Mouse (Mus musculus): Measurements from ENCODE around the gene Uts2b.

DNA sequence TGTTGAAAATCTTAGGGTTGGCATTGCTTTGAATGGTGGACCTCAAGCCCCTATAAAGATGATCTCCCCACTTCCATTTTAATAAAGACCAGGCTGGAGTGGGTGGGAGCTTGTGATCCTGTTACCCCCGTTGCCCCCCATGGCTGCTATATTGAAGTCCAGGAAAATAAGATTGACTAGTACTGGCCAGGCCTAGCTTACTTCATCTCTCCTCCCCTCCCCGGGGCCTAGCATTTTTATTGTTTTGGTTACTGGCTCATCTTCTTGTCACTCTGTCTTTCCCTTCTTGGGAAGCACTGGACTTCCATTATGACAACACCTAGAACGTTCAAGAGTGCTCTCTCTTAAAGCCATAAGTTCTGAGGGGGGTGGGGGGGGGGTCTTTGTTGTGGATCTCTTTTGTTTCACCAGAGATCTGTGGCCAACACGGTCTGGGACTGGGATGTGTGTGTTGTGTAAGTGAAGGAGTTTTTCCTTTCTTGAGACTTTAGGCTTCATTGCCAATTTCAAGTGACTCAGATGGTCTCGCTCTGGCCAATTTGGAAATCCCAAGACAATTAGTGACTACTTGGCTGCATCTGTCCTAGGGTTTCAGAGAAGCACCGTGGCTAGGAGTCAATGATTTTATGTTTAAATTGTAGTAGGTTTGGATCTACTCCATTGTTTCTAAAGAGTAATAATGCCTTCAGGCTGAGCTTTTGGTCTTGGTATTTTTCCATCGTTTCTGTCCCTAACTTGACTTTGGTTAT is 19.7 kb upstream of the Uts2b start:
- TF ChIP-seq TCF12 (IDR thresholded peaks at IDR 0.05; ENCODE audit: low read depth, low read length) (no peak), POLR2A (IDR thresholded peaks at IDR 0.05; ENCODE audit: control insufficient read depth in 1 of 2, insufficient read depth in 1 of 2, low read depth in 1 of 2, low read length in 2 of 2, poor library complexity in 1 of 2) (no peak), CTCF (IDR thresholded peaks at IDR 0.05 in 2 of 3, conservative IDR thresholded peaks at IDR 0.05 in 1 of 3; ENCODE audit: control insufficient read depth in 1 of 3, insufficient read depth in 1 of 3, low read depth in 2 of 3, low read length in 3 of 3, poor library complexity in 1 of 3, severe bottlenecking in 1 of 3) (no peak), ZNF384 (IDR thresholded peaks at IDR 0.05; ENCODE audit: low read depth, low read length) (no peak), ZKSCAN1 (IDR thresholded peaks at IDR 0.05; ENCODE audit: low read depth, low read length) (no peak), POLR2AphosphoS5 (IDR thresholded peaks at IDR 0.05; ENCODE audit: borderline replicate concordance, low read depth, low read length) (no peak), GATA1 (IDR thresholded peaks at IDR 0.05; ENCODE audit: low read depth, low read length) (no peak), BHLHE40 (IDR thresholded peaks at IDR 0.05; ENCODE audit: borderline replicate concordance, low read depth, low read length) (no peak), SIN3A (IDR thresholded peaks at IDR 0.05; ENCODE audit: low read length) (no peak; the same call in 1 of the 2 replicates), RCOR1 (IDR thresholded peaks at IDR 0.05; ENCODE audit: low read depth, low read length) (no peak), USF2 (IDR thresholded peaks at IDR 0.05; ENCODE audit: borderline replicate concordance in 1 of 2, insufficient read depth in 1 of 2, low read depth in 1 of 2, low read length in 2 of 2) (no peak)

Measured in MEL (cell line).